Mouse (Mus musculus): Measurements from ENCODE around the gene Lhfpl2.
A peak's percentile ranks its signal among the peaks of the same experiment; 100 is the strongest.

- TF ChIP-seq CTCF (conservative IDR thresholded peaks at IDR 0.05; ENCODE audit: low read length) (peak; percentile 91), NANOG (IDR thresholded peaks at IDR 0.05; ENCODE audit: borderline replicate concordance, low read length) (no peak), POU5F1 (IDR thresholded peaks at IDR 0.05; ENCODE audit: borderline replicate concordance, low read length) (no peak)
Measured at GRCm38 (mm10) chr13:94205234-94205633, 147.6 kb downstream of the Lhfpl2 start.
